Mouse (Mus musculus) small intestine, adult 2 months (tissue): ENCODE results near the gene Gsk3a.
A peak's percentile ranks its signal among the peaks of the same experiment; 100 is the strongest.

Source experiments
- CTCF ChIP-seq: fragments of 200-500 bp; IDR thresholded peaks from 2 replicates; pipeline ENCODE4 v1.5.1; 2012; ENCODE audit warnings: low read depth, mild to moderate bottlenecking, control low read depth, inconsistent platforms, low read length, moderate library complexity, mixed read lengths; ENCODE audit not compliant: insufficient replicate concordance, insufficient read length; ENCODE audit errors: extremely low read depth
- POLR2A ChIP-seq: fragments of 200-500 bp; IDR thresholded peaks from 2 replicates; pipeline ENCODE4 v1.6.1; 2012; ENCODE audit warnings: low read depth, mild to moderate bottlenecking, control low read depth, inconsistent platforms, low read length, moderate library complexity

GRCm38 (mm10) chr7:25219756-25220456 is 17.7 kb downstream of the Gsk3a start:
- TF ChIP-seq CTCF (no peak), POLR2A (peak; percentile 98)
